Mouse (Mus musculus) adipocyte (in vitro differentiated cells): Measurements from ENCODE around the gene Pthlh.
"Not testable (repeated sequence)": the region's sequence is repeated elsewhere in the genome, so short reads cannot be mapped to it uniquely, and the experiment has no call there.

ENCODE experiments used
- DNase-seq: peaks from one replicate; pipeline ENCODE4 v3.0.0-alpha.2; 2016; ENCODE audit warnings: low spot score

Pthlh gene

GRCm38 (mm10) chr6:147263587-147264565 lies at the start of gene Pthlh:
Pthlh (minus strand) TSS chr6:147264183.
- no peak for DNase-seq

DNA sequence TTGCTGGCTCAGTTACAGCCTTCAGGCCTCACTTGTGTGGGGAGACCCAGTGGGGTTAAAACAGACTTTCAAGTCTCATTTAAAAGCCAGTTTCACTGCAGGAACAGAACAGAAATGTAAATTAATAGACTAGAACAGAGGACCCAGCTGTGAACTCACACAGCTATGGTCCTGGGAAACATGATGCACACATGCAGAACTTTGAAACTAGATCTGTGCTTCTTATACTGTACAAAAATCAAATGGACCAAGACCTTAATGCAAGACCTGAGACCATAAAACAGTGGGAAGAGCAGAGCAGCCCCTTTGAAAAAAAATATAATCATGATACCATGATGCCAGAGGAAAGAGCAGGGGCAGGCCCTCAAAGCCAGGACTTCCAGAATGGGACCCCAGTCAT lies 49.3 kb upstream of the Pthlh start:
- DNase-seq, result no peak

DNA sequence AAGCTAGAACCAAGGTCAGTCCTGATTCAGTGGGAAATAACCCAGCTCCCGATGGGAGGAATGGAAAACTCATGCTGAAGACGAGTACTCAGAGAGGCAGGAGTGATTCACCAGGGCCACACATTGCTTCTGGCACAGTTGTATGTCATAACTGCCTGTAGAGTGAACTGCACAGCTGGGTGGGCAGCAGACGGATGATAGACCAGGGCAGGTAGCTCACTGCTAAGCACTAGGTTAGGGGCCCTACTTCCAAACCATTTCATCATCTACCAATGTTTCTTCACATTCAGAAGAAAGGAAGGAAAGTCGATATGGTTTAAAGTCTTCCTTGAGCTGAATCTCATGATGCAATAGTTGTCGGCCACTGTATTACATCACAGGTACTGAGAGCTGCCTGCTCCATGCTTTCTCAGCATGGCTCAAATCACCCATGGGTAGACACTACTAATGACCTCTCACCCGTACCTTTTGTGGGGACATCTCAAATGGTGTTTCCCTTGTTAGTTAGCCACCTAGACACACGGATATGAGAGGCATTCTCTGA lies 46.5 kb upstream of the Pthlh start:
- DNase-seq, result no peak

GRCm38 (mm10) chr6:147310035-147310434 lies 46.1 kb upstream of the Pthlh start:
- DNase-seq, result no peak

GRCm38 (mm10) chr6:147304236-147304635 lies 40.3 kb upstream of the Pthlh start:
- DNase-seq, result not testable (repeated sequence)

DNA sequence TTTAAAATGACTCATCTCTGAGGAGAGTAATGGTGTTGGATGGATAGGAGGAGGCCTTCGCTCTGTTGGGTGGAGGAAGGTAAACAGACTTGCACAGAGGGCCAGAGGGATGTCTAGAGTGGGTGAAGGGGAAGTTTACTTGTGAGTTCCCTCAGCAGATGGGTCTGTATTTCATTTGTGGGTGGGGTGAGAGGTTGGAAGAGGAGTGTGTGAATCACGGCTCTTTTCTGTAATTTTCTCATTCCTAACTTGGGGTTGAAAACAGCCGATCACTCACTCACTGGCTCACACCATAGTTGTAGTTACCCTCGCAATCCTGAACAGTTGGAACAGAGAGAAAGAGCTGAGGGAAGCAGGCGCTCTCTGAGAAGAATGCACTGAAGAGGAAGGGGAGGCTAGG lies 35.6 kb upstream of the Pthlh start:
- no peak for DNase-seq

DNA sequence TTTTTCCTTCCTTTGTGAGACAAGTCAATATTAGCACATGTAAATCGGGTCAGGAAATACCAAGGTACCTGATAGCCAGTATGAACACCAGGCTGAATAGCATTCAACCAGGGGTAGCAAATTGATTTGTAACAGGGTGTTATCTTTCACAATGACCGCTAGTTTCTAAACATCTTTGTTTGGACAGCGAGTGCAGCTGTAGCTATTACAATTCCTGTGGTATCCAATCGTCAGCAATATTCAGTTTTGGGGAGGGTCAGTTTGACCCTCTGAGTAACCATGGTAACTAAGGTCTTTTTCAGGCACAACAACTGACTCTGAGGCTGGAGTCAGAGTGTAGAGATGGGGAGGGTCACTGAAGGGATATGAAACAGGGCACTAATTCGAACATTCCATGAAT lies 15.3 kb upstream of the Pthlh start:
- DNase-seq, result no peak

DNA sequence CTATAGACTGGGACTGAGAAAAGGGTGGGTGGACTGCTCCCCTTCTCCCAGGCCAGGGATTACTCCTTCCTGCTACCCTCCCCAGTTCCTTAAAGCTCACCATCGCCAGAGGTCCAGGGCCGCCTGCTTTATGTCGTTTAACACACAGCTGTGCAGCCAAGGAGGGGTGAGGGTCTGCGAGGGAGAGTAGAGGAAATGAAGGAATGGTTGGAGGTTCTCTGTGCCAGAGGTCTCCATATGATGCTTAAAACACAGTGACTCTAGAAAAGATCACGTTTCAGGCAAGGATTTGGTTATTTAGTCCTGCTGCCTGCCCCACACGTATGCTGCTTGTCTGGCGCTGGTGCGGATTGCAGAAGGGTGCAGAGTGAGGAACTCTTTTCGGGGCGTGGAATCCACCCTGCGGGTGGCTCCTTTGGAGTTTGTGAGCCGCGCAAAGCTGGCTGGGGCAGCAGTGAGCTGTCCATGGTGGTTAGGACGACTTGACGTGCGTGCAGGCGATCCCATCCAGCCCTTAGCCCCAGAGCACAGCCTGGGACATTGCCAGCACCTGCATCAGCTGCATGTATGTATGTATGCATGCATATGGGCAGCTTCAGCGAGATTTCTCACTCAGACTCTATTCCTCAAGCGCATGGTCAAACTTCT lies 4.3 kb upstream of the Pthlh start:
- DNase-seq, result peak; percentile 24

- DNase-seq, result no peak
Measured at GRCm38 (mm10) chr6:147266466-147266865, 2.5 kb upstream of the Pthlh start.

GRCm38 (mm10) chr6:147263178-147263577 lies 805 bp downstream of the Pthlh start:
- DNase-seq, result no peak

DNA sequence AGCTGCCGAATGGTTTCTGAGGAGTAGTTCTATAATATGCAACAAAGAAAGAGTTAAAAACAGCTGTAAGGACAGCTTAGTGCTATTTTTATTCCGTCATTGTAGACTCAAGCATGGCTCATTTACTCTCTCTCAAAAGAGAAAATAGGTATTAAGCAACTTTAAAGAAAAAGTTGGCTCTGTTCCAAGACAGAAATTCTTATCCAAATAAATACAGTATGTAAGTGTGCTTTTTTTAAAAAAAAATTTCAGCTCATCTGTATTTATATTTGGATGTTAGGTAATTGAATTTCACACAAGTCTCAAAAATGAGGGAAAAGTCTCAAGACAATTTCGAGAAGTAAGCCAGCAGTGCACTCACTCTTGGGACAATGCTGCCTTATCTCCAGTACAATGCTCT lies 2.4 kb downstream of the Pthlh start:
- peak; percentile 54 for DNase-seq

DNA sequence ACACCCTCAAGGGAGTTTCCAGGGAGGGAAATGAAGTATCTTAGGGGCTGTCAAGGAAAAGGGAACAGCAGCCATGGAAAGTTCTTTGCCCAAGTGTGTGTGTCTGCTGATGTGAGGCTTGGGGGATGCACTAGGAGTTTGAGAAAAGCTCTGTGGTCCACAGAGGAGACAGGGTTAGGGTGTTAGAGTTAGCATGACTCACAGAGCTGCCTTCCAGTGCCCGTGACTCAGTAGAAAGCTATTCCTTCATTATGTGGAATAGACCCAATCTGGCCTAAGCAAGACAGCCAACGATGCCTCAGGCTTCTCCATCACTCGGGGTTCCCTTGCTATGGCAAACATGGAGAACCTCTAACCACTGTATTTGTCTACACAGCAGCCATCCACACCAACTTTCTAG lies 3.2 kb downstream of the Pthlh start:
- DNase-seq, result peak; percentile 46

DNA sequence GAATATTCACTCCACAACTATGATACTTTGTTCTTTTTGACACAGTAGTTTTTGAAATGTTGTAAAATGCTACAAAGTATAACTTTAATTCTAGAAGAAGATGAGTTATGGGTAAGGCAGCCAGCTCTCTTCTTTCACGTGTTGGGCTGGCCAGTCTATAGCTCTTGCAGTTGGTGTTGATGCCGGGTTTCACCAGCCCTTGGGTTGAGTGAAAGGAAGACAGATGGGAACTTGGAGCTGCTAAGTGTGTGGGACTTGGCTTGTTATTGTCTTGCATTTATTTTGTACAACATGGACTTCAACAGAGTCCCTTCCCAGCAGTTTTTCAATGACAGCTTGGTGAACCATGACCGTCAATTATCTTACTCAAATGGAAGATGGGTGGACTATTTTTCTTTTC lies 16.2 kb downstream of the Pthlh start:
- no peak for DNase-seq

DNA sequence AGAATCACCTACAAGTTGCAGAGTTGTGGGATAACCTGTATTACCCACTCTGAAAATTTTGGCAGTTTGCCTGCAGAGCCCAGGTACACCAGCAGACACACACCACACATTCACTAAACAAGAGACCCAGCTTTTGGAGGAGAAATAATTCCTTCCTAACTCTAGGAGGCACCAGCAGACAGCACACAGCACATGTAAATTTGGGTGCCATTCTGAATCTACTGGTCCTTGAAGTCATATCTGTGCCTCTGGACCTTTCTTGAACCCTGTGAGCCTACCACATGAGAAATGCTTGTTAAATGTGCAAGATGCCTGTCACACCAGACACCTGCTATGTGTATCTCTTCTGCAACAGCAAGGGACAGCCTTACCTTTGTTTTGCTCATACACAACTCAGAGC lies 19.7 kb downstream of the Pthlh start:
- peak; percentile 15 for DNase-seq

- no peak for DNase-seq
Measured at GRCm38 (mm10) chr6:147243655-147244054, 20.3 kb downstream of the Pthlh start.

DNA sequence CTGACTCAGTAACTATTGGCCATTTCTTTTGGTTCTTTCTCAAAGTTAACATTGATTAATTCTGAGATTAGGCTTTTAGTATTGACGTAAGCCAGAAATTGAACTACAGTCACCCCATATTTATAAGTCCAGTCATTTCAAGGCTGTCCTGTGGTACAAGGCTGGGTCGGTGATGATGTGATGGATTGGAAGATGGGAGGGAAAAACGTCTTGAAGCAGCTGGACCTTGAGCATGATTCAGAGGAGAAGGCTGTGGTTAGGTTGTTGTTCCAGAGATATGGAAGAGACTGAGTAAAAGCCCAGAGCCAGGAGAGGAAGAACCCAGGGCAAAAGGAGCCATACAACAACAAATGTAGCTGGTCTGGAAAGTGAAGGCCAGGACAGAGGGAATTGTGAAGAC lies 22.4 kb downstream of the Pthlh start:
- no peak for DNase-seq

DNA sequence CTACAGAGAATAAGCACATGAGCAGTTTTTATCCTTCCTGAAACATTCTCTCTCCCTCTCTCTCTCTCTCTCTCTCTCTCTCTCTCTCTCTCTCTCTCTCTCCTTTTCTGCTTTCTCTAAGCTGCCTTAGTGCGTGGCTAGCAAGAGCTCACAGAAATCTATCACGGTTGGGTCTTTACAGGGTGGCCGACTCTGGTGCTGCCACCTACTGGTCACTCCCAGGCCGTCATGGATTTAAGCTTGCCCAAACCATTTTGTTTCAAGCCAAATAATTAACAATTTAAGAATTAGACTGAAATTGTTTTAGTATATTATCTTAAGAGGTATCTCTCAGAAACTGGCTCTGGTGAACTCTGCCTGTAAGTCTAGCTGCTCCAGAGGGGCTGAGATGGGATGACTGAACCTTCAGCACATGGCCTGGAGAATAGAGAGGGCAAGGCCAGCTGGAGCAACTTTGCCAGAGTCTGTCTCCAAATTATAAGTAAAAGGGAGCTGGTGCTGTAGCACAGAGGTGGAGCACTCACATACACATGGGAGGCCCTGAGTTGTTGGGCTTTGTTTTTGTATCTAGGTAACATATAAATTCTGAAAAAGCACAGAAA lies 23.7 kb downstream of the Pthlh start:
- DNase-seq, result peak; percentile 79

GRCm38 (mm10) chr6:147226696-147227095 lies 37.3 kb downstream of the Pthlh start:
- no peak for DNase-seq

DNA sequence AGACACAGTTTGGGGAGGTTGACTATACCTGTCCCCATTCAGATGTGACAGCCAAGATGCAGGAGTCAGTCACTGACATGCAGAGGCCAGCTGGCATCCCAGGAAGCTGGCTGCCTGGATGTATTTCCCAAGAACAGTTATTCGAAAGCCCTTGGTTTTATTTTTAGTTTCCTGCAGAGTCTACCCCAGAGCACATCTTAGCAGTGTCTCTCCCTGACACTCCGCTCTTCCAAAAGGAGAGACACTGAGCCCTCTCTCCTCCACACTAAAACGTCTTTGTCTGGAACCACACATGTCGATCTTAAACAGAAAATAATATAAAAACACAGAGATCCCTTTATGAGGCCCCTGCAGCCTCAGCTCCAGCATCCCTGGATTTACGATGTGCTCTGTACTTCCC lies 44.9 kb downstream of the Pthlh start:
- DNase-seq, result no peak

- DNase-seq, result no peak
Measured at GRCm38 (mm10) chr6:147216156-147216555, 47.8 kb downstream of the Pthlh start.

DNA sequence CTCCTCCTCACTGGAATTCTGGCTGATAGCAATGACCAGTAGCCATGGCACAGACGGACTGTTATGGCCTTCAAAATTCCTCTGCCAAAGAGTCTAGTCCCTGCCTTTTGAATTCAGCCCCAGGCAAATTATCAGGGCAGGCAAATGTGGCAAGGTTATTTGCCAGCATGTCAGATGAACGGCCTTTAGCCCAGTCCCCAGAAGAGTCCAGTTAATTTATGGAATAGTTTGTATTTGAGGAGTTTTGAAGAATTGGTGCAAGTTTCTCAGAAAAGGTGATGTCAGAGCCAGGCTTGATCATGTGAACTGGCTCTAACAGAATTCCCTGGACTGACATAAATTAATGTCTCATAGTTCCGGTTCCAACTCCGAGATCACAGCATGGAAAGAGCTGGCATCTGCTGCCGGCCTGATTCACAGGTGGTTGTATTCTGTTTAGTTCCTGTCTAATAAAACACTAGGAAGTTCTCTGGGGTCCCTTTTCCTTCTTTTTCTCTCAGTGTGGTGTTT lies 56.1 kb downstream of the Pthlh start:
- DNase-seq, result peak; percentile 70
